ENCODE assay signal across 9 mouse cellular contexts in the genomic region with DNA sequence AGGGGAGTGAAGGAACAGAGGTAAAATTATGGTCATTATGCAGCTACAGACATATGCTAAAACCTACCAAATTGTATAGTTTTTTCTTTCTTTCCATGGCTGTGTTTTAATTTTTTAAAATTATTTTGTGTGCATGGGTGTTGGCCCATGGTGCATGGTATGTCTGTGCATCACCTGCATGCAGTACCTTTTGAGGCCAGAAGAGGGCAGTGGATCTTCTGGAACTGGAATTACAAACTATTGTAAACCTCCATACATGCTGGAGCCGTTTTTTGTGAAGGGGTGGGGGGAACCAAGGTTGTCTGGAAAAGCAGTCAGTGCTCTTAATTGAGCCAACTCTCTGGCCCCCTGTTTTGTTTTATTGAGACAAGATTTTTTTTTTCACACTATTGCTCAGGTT. TPM values are rescaled to one million over a fixed set of nuclear protein-coding genes. Genes with fewer than 3 reads are reported as not detected.
DNase-seq lines count a peak whose midpoint lies in the region; ATAC-seq and TF ChIP-seq lines count a peak whose summit lies in the region.
"Had no signal": no experiment of that assay in that cellular context is flagged by ENCODE, and none has a peak within 500 bp of the region (broad histone marks: within the 10 kb centered on the region; RNA-seq: fewer than 3 reads in every experiment).

No protein-coding gene starts in this region.

- no peaks in the 10 kb centered on the region for H3K36me3 ChIP-seq in hindbrain, embryonic 14.5 days (replicated peaks; ENCODE audit: control insufficient read depth, insufficient read depth)
- H3K36me3 ChIP-seq in hindbrain, embryonic 13.5 days = 0 out of 2 replicates have a peak, but pooled peaks cover 5% of the 10 kb centered on the region
- H3K36me3 ChIP-seq in stomach, postnatal 0 days (ENCODE audit: control insufficient read depth, insufficient read depth, low read length) = no peaks in the 10 kb centered on the region

- DNase-seq in hindbrain, embryonic 14.5 days (ENCODE audit: low spot score) = peak; percentile 72
- peak; percentile 63 to 76 for DNase-seq in adrenal gland, postnatal 36 days
- DNase-seq in kidney, postnatal 36 days = peak; percentile 76 to 89
- peak; percentile 84 for DNase-seq in lung, postnatal 14 days
- peak; percentile 65 for DNase-seq in stomach, postnatal 0 days (ENCODE audit: low spot score)

- no peak overlapping the region for H3K9ac ChIP-seq in hindbrain, embryonic 14.5 days
- no peak overlapping the region for H3K9ac ChIP-seq in hindbrain, embryonic 13.5 days
- no peak overlapping the region for H3K9ac ChIP-seq in stomach, postnatal 0 days (ENCODE audit: low read length)
- H3K9ac ChIP-seq: embryonic facial prominence, embryonic 15.5 days had no signal

- H3K9me3 ChIP-seq in hindbrain, embryonic 14.5 days (ENCODE audit: control insufficient read depth, low read length) = no peaks in the 10 kb centered on the region
- H3K9me3 ChIP-seq in hindbrain, embryonic 13.5 days = no peaks in the 10 kb centered on the region
- H3K9me3 ChIP-seq in stomach, postnatal 0 days (ENCODE audit: control insufficient read depth, low read length) = no peaks in the 10 kb centered on the region
- H3K9me3 ChIP-seq: embryonic facial prominence, embryonic 15.5 days had no signal

- WGBS in hindbrain, embryonic 14.5 days = 6% methylated on average over 1 of the region's 1 CpGs
- 3% methylated on average over 1 of the region's 1 CpGs for whole genome bisulfite sequencing in hindbrain, embryonic 13.5 days
- WGBS in stomach, postnatal 0 days = 8% methylated on average over 1 of the region's 1 CpGs

- H3K27ac ChIP-seq in hindbrain, embryonic 14.5 days = no peak overlapping the region
- H3K27ac ChIP-seq in hindbrain, embryonic 13.5 days = no peak overlapping the region
- no peak overlapping the region for H3K27ac ChIP-seq in stomach, postnatal 0 days (replicated peaks)
- H3K27ac ChIP-seq: embryonic facial prominence, embryonic 15.5 days had no signal

- no peak for ATAC-seq in hindbrain, embryonic 14.5 days (ENCODE audit: low FRiP score)
- no peak for ATAC-seq in hindbrain, embryonic 13.5 days (ENCODE audit: low FRiP score)
- peak; percentile 66 for ATAC-seq in CD4-positive, CD25-positive, alpha-beta regulatory T cell, adult 4 months
- peak; percentile 83 for ATAC-seq in erythroblast, adult 5-6 weeks (replicated peaks; ENCODE audit: low FRiP score, poor library complexity, severe bottlenecking)
- no peak for ATAC-seq in stomach, postnatal 0 days (ENCODE audit: low FRiP score, low TSS enrichment)

- H3K27me3 ChIP-seq in hindbrain, embryonic 14.5 days (ENCODE audit: control insufficient read depth, insufficient read depth, low read length) = no peaks in the 10 kb centered on the region
- H3K27me3 ChIP-seq in hindbrain, embryonic 13.5 days = no peaks in the 10 kb centered on the region
- H3K27me3 ChIP-seq in stomach, postnatal 0 days (ENCODE audit: control insufficient read depth, insufficient read depth, low read length) = no peaks in the 10 kb centered on the region
- H3K27me3 ChIP-seq: embryonic facial prominence, embryonic 15.5 days had no signal

- TF ChIP-seq CTCF in stomach, postnatal 0 days (IDR thresholded peaks at IDR 0.05; ENCODE audit: low read depth) = peak; percentile 90

- H3K4me3 ChIP-seq in hindbrain, embryonic 14.5 days (replicated peaks; ENCODE audit: low read length) = no peak overlapping the region
- no peak overlapping the region for H3K4me3 ChIP-seq in hindbrain, embryonic 13.5 days
- no peak overlapping the region for H3K4me3 ChIP-seq in stomach, postnatal 0 days (ENCODE audit: low read depth, low read length)
- H3K4me3 ChIP-seq: embryonic facial prominence, embryonic 15.5 days had no signal

- H3K4me2 ChIP-seq in hindbrain, embryonic 14.5 days (replicated peaks) = no peak overlapping the region
- H3K4me2 ChIP-seq in hindbrain, embryonic 13.5 days = no peak overlapping the region
- no peak overlapping the region for H3K4me2 ChIP-seq in stomach, postnatal 0 days (replicated peaks; ENCODE audit: low read depth)
- H3K4me2 ChIP-seq: embryonic facial prominence, embryonic 15.5 days had no signal

- H3K4me1 ChIP-seq in hindbrain, embryonic 14.5 days (replicated peaks; ENCODE audit: control insufficient read depth, insufficient read depth, low read length) = no peaks in the 10 kb centered on the region
- no peaks in the 10 kb centered on the region for H3K4me1 ChIP-seq in hindbrain, embryonic 13.5 days (replicated peaks)
- H3K4me1 ChIP-seq in stomach, postnatal 0 days (replicated peaks; ENCODE audit: control insufficient read depth, insufficient read depth) = no peaks in the 10 kb centered on the region
- H3K4me1 ChIP-seq: embryonic facial prominence, embryonic 15.5 days had no signal

- TF ChIP-seq EP300 in stomach, postnatal 0 days (optimal IDR thresholded peaks at IDR 0.05) = no peak

RNA-seq across cellular contexts. Expression of gene Xpo4, which starts 19.3 kb away (rescaled TPM):
- 15.5 and 15.9 TPM in 2 replicates for polyA plus RNA-seq in hindbrain, embryonic 14.5 days (2014; fragmentation: Nextera tagmentation; extraction: Ambion mirVana)
- 11.6 and 14.9 TPM in 2 replicates for polyA plus RNA-seq in hindbrain, embryonic 13.5 days (2015; fragmentation: Nextera tagmentation; extraction: Ambion mirVana)
- polyA plus RNA-seq in CD4-positive, CD25-positive, alpha-beta regulatory T cell, adult 4 months (2017; shearing (Covaris generic)) = 10 to 100 TPM; 26.9 to 29.6 TPM
- total RNA-seq in adrenal gland, postnatal 36 days (2021) = 10 to 100 TPM; 32.9 to 33.9 TPM
- 13.1 and 15.7 TPM in 2 replicates for total RNA-seq in erythroblast, adult 5-6 weeks (2015; ENCODE audit: low replicate concordance)
- 26.1 and 51.7 TPM in 2 replicates for total RNA-seq in erythroblast, adult 5-6 weeks (2017; ENCODE audit: low replicate concordance)
- 6.8 and 7.9 TPM in 2 replicates for polyA plus RNA-seq in stomach, postnatal 0 days (2015; fragmentation: Nextera tagmentation; extraction: Ambion mirVana)

Comparison
In these comparisons a context has a peak if more than half of its experiments do, and no peak if none do; other contexts are left out.
1. ATAC-seq: peak in CD4-positive, CD25-positive, alpha-beta regulatory T cell, adult 4 months (single experiment) and erythroblast, adult 5-6 weeks (single experiment); none in hindbrain, embryonic 14.5 days (single experiment), hindbrain, embryonic 13.5 days (single experiment) and stomach, postnatal 0 days (single experiment).
2. Peak in every context shown above with its lines, with median percentiles within 50 percentile points of each other: DNase-seq.